Mouse (Mus musculus): ENCODE measurements around the gene Gm3893.
"Not testable (repeated sequence)": the region's sequence is repeated elsewhere in the genome, so short reads cannot be mapped to it uniquely, and the experiment has no call there.

DNA sequence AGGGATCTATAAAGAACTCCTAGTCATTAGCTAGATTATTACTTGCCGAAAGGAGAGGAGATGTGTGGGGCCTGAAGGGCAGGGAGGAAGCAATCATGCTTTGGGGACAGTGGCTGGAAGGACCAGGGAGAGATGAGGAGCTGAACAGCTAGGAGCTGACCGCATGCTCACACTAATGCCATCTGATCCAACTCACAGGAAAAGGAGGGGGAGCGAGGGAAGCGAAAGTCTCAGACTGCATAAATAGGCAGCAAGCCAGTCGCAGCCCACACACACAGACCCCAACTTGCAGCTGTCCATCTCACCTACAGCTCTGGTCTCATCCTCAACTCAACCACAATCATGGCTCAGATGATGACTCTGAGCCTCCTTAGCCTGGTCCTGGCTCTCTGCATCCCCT is 23.5 kb downstream of the Gm3893 start, which contains the start of gene Gm13304:
- TF ChIP-seq ZC3H11A (IDR thresholded peaks at IDR 0.05; ENCODE audit: borderline replicate concordance, low read depth, low read length); ZNF384 (IDR thresholded peaks at IDR 0.05; ENCODE audit: low read depth, low read length): not testable (repeated sequence)
